Mouse (Mus musculus) forebrain, embryonic 14.5 days (tissue): ENCODE data around the gene Tmem14c. TPM values are rescaled to one million over a fixed set of nuclear protein-coding genes. Genes with fewer than 3 reads are reported as not detected.

Experiments
- ATAC-seq: fragments of 200-750 bp; cut with Nextera tagmentation; 2 replicates; pipeline ENCODE4 v1.8.0; 2017; ENCODE audit warnings: mild to moderate bottlenecking, moderate library complexity
- DNase-seq: peaks from one replicate; pipeline ENCODE4 v3.0.0-alpha.2; 2015; ENCODE audit warnings: low spot score
- H3K27ac ChIP-seq: fragments of 300-500 bp; sonication (generic); 2 replicates; pipeline ENCODE4 v1.5.1; 2014; ENCODE audit warnings: low read depth, mild to moderate bottlenecking, control low read depth, low read length, moderate library complexity
- H3K27me3 ChIP-seq: fragments of 300-500 bp; sonication (generic); replicated peaks from 2 replicates; pipeline ENCODE4 v1.6.1; 2014; ENCODE audit warnings: low read length, control low read depth, mixed read lengths; ENCODE audit not compliant: control insufficient read depth, insufficient read depth
- H3K36me3 ChIP-seq: fragments of 300-500 bp; sonication (generic); 2 replicates; pipeline ENCODE4 v1.6.1; 2014; ENCODE audit warnings: low read length, control low read depth; ENCODE audit not compliant: control insufficient read depth, insufficient read depth
- H3K4me1 ChIP-seq: fragments of 300-500 bp; sonication (generic); 2 replicates; pipeline ENCODE4 v1.6.1; 2014; ENCODE audit warnings: antibody characterized with exemption, low read length, control low read depth; ENCODE audit not compliant: control insufficient read depth, insufficient read depth
- H3K4me2 ChIP-seq: fragments of 300-500 bp; sonication (generic); 2 replicates; pipeline ENCODE4 v1.6.1; 2014; ENCODE audit warnings: mild to moderate bottlenecking, control low read depth, low read length
- H3K4me3 ChIP-seq: fragments of 300-500 bp; sonication (generic); 2 replicates; pipeline ENCODE4 v1.5.1; 2014; ENCODE audit warnings: low read depth, low read length, control low read depth
- H3K9ac ChIP-seq: fragments of 300-500 bp; sonication (generic); 2 replicates; pipeline ENCODE4 v1.6.1; 2014; ENCODE audit warnings: mild to moderate bottlenecking, low read length, control low read depth, moderate library complexity
- H3K9me3 ChIP-seq: fragments of 300-500 bp; sonication (generic); replicated peaks from 2 replicates; pipeline ENCODE4 v1.6.1; 2016; ENCODE audit warnings: low read length, control low read depth, mixed read lengths; ENCODE audit not compliant: control insufficient read depth
- WGBS: fragments of 180-500 bp; shearing (Covaris S2); extraction: QIAGEN DNeasy Blood & Tissue Kit; methylation state at CpG from one replicate; pipeline ENCODE4 v1.1.7; 2014; 5-methylcytosine and 5-hydroxymethylcytosine counted together
- polyA plus RNA-seq: library from polyadenylated mRNA; unstranded; fragments of >200 nt; fragmentation: Nextera tagmentation; extraction: Ambion mirVana; gene quantifications from 2 replicates; pipeline ENCODE4 v1.2.1, GENCODE M21; 2014

Gene Tmem14c
- polyA plus RNA-seq, result 132 and 161 TPM in 2 replicates

GRCm38 (mm10) chr13:41015829-41016634 is at the start of gene Tmem14c:
Tmem14c (plus strand) TSS chr13:41016292.
- peaks cover 49% of the 10 kb centered on the region for H3K36me3 ChIP-seq
- ATAC-seq, result peak; percentile 100
- H3K9me3 ChIP-seq, result no peaks in the 10 kb centered on the region

DNA sequence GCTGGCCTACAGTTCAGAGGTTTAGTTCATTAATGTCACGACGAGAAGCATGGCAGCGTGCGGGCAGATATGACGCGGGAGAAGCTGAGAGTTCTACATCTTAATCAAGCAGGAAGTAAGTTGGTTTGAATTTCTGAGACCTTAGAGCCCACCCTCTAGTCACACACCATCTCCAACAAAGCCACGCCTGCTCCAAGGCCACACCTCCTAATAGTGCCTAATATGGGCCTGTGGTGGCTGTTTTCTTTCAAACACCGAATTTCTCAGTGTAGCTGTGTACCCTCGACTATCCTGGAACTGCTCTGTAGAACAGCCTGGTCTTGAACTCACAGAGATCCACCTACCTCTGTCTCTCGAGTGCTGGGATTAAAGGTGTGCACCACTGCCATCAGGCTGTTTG is 48.5 kb upstream of the Tmem14c start:
- Histone ChIP-seq H3K4me1 (no peaks in the 10 kb centered on the region), H3K9ac (no peak overlapping the region), H3K9me3 (no peaks in the 10 kb centered on the region), H3K36me3 (no peaks in the 10 kb centered on the region), H3K27ac (no peak overlapping the region), H3K4me3 (no peak overlapping the region), H3K4me2 (no peak overlapping the region), H3K27me3 (no peaks in the 10 kb centered on the region)
- WGBS, result 92% methylated on average over 10 of the region's 10 CpGs
- no peak for DNase-seq
- ATAC-seq, result no peak

More at GRCm38 (mm10) chr13:41015829-41016634, at the start of gene Tmem14c:
- Histone ChIP-seq H3K4me1 (peaks cover 10% of the 10 kb centered on the region; the same call in 1 of the 2 replicates), H3K27me3 (no peaks in the 10 kb centered on the region), H3K4me2 (peak within 1 kb of the TSS; percentile 75), H3K9ac (peak within 1 kb of the TSS; percentile 70), H3K4me3 (peak within 1 kb of the TSS; percentile 59), H3K27ac (peak within 1 kb of the TSS; percentile 78; the same call in 1 of the 2 replicates)
- DNase-seq, result peak; percentile 94
- 1% methylated on average over 43 of the region's 43 CpGs for WGBS

- Histone ChIP-seq H3K27me3 (no peaks in the 10 kb centered on the region), H3K27ac (no peak overlapping the region), H3K9ac (no peak overlapping the region), H3K4me1 (no peaks in the 10 kb centered on the region), H3K4me3 (no peak overlapping the region), H3K9me3 (no peaks in the 10 kb centered on the region), H3K4me2 (no peak overlapping the region), H3K36me3 (no peaks in the 10 kb centered on the region)
- 78% methylated on average over 5 of the region's 5 CpGs for WGBS
- ATAC-seq, result no peak
- no peak for DNase-seq
Observed at GRCm38 (mm10) chr13:40968564-40968963, 47.5 kb upstream of the Tmem14c start.

- H3K4me1 ChIP-seq, result no peaks in the 10 kb centered on the region
- no peaks in the 10 kb centered on the region for H3K9me3 ChIP-seq
- 86% methylated on average over 4 of the region's 4 CpGs for WGBS
- H3K27me3 ChIP-seq, result no peaks in the 10 kb centered on the region
- no peaks in the 10 kb centered on the region for H3K36me3 ChIP-seq
- H3K27ac ChIP-seq, result no peak overlapping the region
- DNase-seq (no peak), ATAC-seq (no peak)
- no peak overlapping the region for H3K9ac ChIP-seq
- H3K4me2 ChIP-seq, result no peak overlapping the region
- H3K4me3 ChIP-seq, result no peak overlapping the region
Observed at GRCm38 (mm10) chr13:40969761-40970390, 46.2 kb upstream of the Tmem14c start.

DNA sequence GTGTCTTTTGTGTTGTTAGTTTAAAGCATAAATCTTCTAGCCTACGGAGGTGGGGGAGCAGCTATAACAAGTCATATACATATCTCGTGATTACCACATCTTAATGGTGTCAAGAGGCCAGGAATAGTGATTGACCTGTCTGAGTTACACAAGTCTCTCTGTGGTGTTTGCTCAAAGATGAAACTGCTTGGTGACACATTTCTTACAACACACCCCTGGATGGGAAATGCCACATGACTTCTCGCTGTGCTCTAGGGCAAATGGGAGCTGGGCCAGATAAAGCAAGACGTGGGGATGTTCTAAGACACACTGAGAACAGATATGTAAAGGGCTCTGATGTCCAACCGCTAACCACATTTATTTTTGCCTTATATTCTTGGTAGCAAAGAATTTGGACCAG is 44.8 kb upstream of the Tmem14c start:
- ATAC-seq (no peak), DNase-seq (no peak)
- WGBS, result 90% methylated on average over 5 of the region's 5 CpGs
- no peaks in the 10 kb centered on the region for H3K27me3 ChIP-seq
- H3K4me3 ChIP-seq, result no peak overlapping the region
- H3K9me3 ChIP-seq, result no peaks in the 10 kb centered on the region
- no peaks in the 10 kb centered on the region for H3K4me1 ChIP-seq
- H3K27ac ChIP-seq, result no peak overlapping the region
- no peaks in the 10 kb centered on the region for H3K36me3 ChIP-seq
- H3K4me2 ChIP-seq, result no peak overlapping the region
- no peak overlapping the region for H3K9ac ChIP-seq

DNA sequence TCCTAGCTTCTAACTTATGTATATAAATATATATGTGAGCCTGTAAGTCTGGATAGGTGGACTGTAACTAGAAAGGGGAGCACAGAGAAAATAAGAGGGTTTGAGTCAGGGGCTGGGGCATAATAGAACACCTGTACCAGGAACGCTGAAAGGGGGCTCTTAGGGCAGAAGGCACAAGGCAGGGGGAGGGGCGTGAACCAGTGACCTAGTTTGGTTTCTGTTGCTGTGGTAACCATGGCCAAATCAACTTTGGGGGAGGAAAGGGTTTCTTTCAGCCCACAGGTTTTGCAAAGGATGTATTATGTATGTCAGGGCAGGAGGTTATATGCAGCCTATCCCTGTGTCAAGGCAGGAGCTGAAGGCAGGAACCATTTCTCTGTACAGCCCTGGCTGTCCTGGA is 44.3 kb upstream of the Tmem14c start:
- H3K27ac ChIP-seq, result no peak overlapping the region
- no peaks in the 10 kb centered on the region for H3K4me1 ChIP-seq
- H3K4me2 ChIP-seq, result no peak overlapping the region
- no peaks in the 10 kb centered on the region for H3K27me3 ChIP-seq
- DNase-seq (no peak), ATAC-seq (no peak)
- WGBS, result 77% methylated on average over 2 of the region's 2 CpGs
- no peak overlapping the region for H3K4me3 ChIP-seq
- no peaks in the 10 kb centered on the region for H3K36me3 ChIP-seq
- H3K9me3 ChIP-seq, result no peaks in the 10 kb centered on the region
- H3K9ac ChIP-seq, result no peak overlapping the region

GRCm38 (mm10) chr13:40972976-40973375 is 43.1 kb upstream of the Tmem14c start:
- no peak overlapping the region for H3K27ac ChIP-seq
- H3K27me3 ChIP-seq, result no peaks in the 10 kb centered on the region
- no peaks in the 10 kb centered on the region for H3K36me3 ChIP-seq
- ATAC-seq (no peak), DNase-seq (no peak)
- no peaks in the 10 kb centered on the region for H3K4me1 ChIP-seq
- no peak overlapping the region for H3K9ac ChIP-seq
- 85% methylated on average over 5 of the region's 5 CpGs for WGBS
- H3K9me3 ChIP-seq, result no peaks in the 10 kb centered on the region
- no peak overlapping the region for H3K4me2 ChIP-seq
- H3K4me3 ChIP-seq, result no peak overlapping the region

GRCm38 (mm10) chr13:40977609-40978008 is 38.5 kb upstream of the Tmem14c start:
- Histone ChIP-seq H3K36me3 (no peaks in the 10 kb centered on the region), H3K27ac (no peak overlapping the region), H3K27me3 (no peaks in the 10 kb centered on the region), H3K9me3 (no peaks in the 10 kb centered on the region), H3K4me3 (no peak overlapping the region), H3K4me2 (no peak overlapping the region), H3K4me1 (no peaks in the 10 kb centered on the region), H3K9ac (no peak overlapping the region)
- WGBS, result 11% methylated on average over 7 of the region's 7 CpGs
- ATAC-seq, result no peak
- DNase-seq, result peak; percentile 39

- H3K9me3 ChIP-seq, result no peaks in the 10 kb centered on the region
- H3K4me1 ChIP-seq, result no peaks in the 10 kb centered on the region
- H3K36me3 ChIP-seq, result no peaks in the 10 kb centered on the region
- H3K27ac ChIP-seq, result no peak overlapping the region
- no peaks in the 10 kb centered on the region for H3K27me3 ChIP-seq
- H3K4me2 ChIP-seq, result no peak overlapping the region
- no peak for DNase-seq
- 88% methylated on average over 4 of the region's 4 CpGs for WGBS
- no peak for ATAC-seq
- no peak overlapping the region for H3K4me3 ChIP-seq
- no peak overlapping the region for H3K9ac ChIP-seq
Observed at GRCm38 (mm10) chr13:40978652-40979051, 37.4 kb upstream of the Tmem14c start.
